Mouse (Mus musculus) ovary, postnatal 36 days (tissue): Measurements from ENCODE around the gene Gm49342.
"Not testable (repeated sequence)": the region's sequence is repeated elsewhere in the genome, so short reads cannot be mapped to it uniquely, and the experiment has no call there.

Source experiments
- DNase-seq: peaks from one replicate; pipeline ENCODE4 v3.0.0; 2022; ENCODE audit warnings: low spot score, mixed read lengths

Gm49342 gene

GRCm38 (mm10) chr14:50943932-50944667, at the start of gene Gm49342:
Gene Gm49342 (plus strand): TSS chr14:50944517.
- peak; percentile 93 for DNase-seq

GRCm38 (mm10) chr14:50895407-50895806, 48.9 kb upstream of the Gm49342 start:
- DNase-seq, result no peak

- DNase-seq, result peak; percentile 49
These were observed 48.2 kb upstream of the Gm49342 start for GRCm38 (mm10) chr14:50895985-50896746.

GRCm38 (mm10) chr14:50896747-50897373, 47.5 kb upstream of the Gm49342 start:
- no peak for DNase-seq

GRCm38 (mm10) chr14:50897374-50897765, 46.9 kb upstream of the Gm49342 start, which contains the start of gene Klhl33:
Gene Klhl33 (minus strand): TSS chr14:50897507.
- no peak for DNase-seq

GRCm38 (mm10) chr14:50897992-50898391, 46.3 kb upstream of the Gm49342 start:
- DNase-seq, result not testable (repeated sequence)

GRCm38 (mm10) chr14:50903973-50904827, 40.1 kb upstream of the Gm49342 start:
- peak; percentile 40 for DNase-seq

GRCm38 (mm10) chr14:50904828-50905129, 39.5 kb upstream of the Gm49342 start:
- DNase-seq, result no peak

GRCm38 (mm10) chr14:50905327-50905726, 39.0 kb upstream of the Gm49342 start:
- not testable (repeated sequence) for DNase-seq

GRCm38 (mm10) chr14:50908126-50908525, 36.2 kb upstream of the Gm49342 start:
- DNase-seq, result no peak

GRCm38 (mm10) chr14:50911356-50911755, 33.0 kb upstream of the Gm49342 start:
- DNase-seq, result no peak

GRCm38 (mm10) chr14:50923437-50923836, 20.9 kb upstream of the Gm49342 start:
- not testable (repeated sequence) for DNase-seq

- peak; percentile 95 for DNase-seq
These were observed 19.8 kb upstream of the Gm49342 start, which contains the start of the genes Osgep and Apex1 for GRCm38 (mm10) chr14:50924281-50925064. Gene Osgep (minus strand): TSS chr14:50924893. Gene Apex1 (plus strand): TSS chr14:50924968.

- DNase-seq, result no peak
These were observed 19.0 kb upstream of the Gm49342 start for GRCm38 (mm10) chr14:50925111-50925920.

GRCm38 (mm10) chr14:50927366-50927765, 17.0 kb upstream of the Gm49342 start:
- no peak for DNase-seq

GRCm38 (mm10) chr14:50929951-50930350, 14.4 kb upstream of the Gm49342 start:
- DNase-seq, result no peak

- DNase-seq, result no peak
These were observed 14.0 kb upstream of the Gm49342 start for GRCm38 (mm10) chr14:50930377-50930753.

- DNase-seq, result peak; percentile 99
These were observed 13.4 kb upstream of the Gm49342 start, which contains the start of the genes Pip4p1 and Pnp for GRCm38 (mm10) chr14:50930754-50931492. Gene Pip4p1 (minus strand): TSS chr14:50930856. Gene Pnp (plus strand): TSS chr14:50931082.

GRCm38 (mm10) chr14:50931493-50932020, 12.8 kb upstream of the Gm49342 start:
- no peak for DNase-seq
